Mouse (Mus musculus): ENCODE data around the gene Gm49336. TPM values are rescaled to one million over a fixed set of nuclear protein-coding genes. Genes with fewer than 3 reads are reported as not detected.

Gene Gm49336
- polyA plus RNA-seq, 1 experiment from 2014 or later, result 71.0 TPM

- Histone ChIP-seq H3K27me3 (ENCODE audit: control insufficient read depth, insufficient read depth, low read length) (no peaks in the 10 kb centered on the region), H3K36me3 (replicated peaks; ENCODE audit: control insufficient read depth, insufficient read depth) (no peaks in the 10 kb centered on the region), H3K27ac (no peak overlapping the region), H3K9me3 (ENCODE audit: control insufficient read depth, low read length) (no peaks in the 10 kb centered on the region), H3K4me1 (replicated peaks; ENCODE audit: control insufficient read depth, insufficient read depth, low read length) (peaks cover 24% of the 10 kb centered on the region), H3K4me2 (replicated peaks) (no peak overlapping the region), H3K9ac (no peak overlapping the region), H3K4me3 (replicated peaks; ENCODE audit: low read length) (no peak overlapping the region)
- DNase-seq (ENCODE audit: low spot score), result no peak
- no peak for ATAC-seq (ENCODE audit: low FRiP score)
- WGBS, result 88% methylated on average over 6 of the region's 6 CpGs
Observed at GRCm38 (mm10) chr14:60269333-60269732, 18.0 kb upstream of the Gm49336 start.

DNA sequence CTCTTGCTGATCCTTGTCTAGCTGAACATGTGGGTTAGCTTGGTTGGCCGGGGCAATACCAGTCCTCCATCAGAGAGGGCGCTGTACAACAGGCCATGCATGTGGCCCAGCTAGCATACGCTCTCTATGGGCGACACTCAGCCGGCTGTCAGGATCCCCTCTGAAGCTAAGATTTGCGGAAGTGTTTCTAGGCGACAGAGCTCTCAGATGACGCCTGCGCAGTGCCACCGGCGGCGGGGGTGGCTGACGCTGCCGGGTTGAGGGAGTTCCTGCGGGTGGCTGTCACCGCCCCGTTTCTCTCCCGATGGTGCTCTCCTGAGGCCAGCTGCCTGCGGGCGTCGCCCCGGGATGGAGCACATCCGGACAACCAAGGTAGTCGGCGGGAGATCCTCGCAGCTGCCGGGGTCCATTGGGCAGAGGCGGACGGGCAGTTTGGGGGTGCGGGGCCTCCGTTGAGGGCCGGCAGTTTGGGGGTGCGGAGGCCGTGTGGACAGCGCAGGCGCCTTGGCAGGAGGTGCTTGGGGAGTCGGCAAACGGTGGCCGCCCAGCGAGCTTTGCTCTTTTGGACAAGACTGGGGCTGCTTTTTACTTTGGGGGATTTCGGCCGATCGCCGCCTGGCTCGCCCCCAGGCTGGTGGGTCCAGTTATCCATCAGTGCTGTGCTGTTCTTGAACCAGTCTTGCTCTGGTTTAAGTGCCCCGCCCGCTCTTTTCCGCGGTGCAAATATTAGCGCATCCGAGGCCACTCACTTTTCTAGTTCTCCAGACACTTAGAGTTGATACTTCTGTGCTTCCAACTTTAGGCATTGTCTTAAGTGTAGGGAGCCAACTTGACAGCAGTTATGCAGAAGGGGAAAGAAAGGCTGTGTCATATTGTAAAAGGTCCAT is 13.9 kb upstream of the Gm49336 start, which contains the start of gene Mtmr6:
Gene Mtmr6 (plus strand): TSS at position 239 of the 887 bp plus-strand sequence.
- Histone ChIP-seq H3K4me3 (replicated peaks; ENCODE audit: low read length) (peak within 1 kb of the TSS; percentile 70), H3K9me3 (ENCODE audit: control insufficient read depth, low read length) (no peaks in the 10 kb centered on the region), H3K36me3 (replicated peaks; ENCODE audit: control insufficient read depth, insufficient read depth) (no peaks in the 10 kb centered on the region), H3K27me3 (ENCODE audit: control insufficient read depth, insufficient read depth, low read length) (no peaks in the 10 kb centered on the region), H3K9ac (peak within 1 kb of the TSS; percentile 81), H3K4me1 (replicated peaks; ENCODE audit: control insufficient read depth, insufficient read depth, low read length) (peaks cover 24% of the 10 kb centered on the region), H3K27ac (peak within 1 kb of the TSS; percentile 78), H3K4me2 (replicated peaks) (peak within 1 kb of the TSS; percentile 76)
- ATAC-seq (ENCODE audit: low FRiP score), result peak; percentile 99
- under 1% methylated on average over 50 of the region's 51 CpGs for WGBS
- DNase-seq (ENCODE audit: low spot score), result peak; percentile 99

DNA sequence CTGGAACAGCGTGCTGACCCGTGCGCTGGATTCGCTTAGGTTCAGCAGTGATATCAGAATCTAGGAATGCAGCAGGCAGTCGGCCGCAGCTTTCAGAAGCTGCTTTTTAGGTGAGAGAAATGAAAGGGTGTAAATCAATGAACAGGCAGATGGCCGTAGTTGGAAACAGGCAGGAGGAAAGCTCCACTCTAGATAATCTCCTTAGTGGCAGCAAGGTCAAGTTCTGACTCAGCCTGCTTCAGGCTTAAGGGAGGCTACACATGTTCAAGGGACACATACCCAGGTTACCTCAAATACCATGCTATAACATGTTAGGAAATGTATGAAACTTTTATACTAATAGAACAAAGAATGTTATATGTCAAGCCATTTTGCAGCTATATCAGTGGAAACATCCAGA is 11.0 kb upstream of the Gm49336 start:
- Histone ChIP-seq H3K9me3 (ENCODE audit: control insufficient read depth, low read length) (no peaks in the 10 kb centered on the region), H3K27ac (no peak overlapping the region), H3K27me3 (ENCODE audit: control insufficient read depth, insufficient read depth, low read length) (no peaks in the 10 kb centered on the region), H3K4me1 (replicated peaks; ENCODE audit: control insufficient read depth, insufficient read depth, low read length) (peaks cover 14% of the 10 kb centered on the region), H3K36me3 (replicated peaks; ENCODE audit: control insufficient read depth, insufficient read depth) (no peaks in the 10 kb centered on the region), H3K4me3 (replicated peaks; ENCODE audit: low read length) (no peak overlapping the region), H3K9ac (no peak overlapping the region), H3K4me2 (replicated peaks) (no peak overlapping the region)
- ATAC-seq (ENCODE audit: low FRiP score) (no peak), DNase-seq (ENCODE audit: low spot score) (no peak)
- 85% methylated on average over 7 of the region's 7 CpGs for WGBS

DNA sequence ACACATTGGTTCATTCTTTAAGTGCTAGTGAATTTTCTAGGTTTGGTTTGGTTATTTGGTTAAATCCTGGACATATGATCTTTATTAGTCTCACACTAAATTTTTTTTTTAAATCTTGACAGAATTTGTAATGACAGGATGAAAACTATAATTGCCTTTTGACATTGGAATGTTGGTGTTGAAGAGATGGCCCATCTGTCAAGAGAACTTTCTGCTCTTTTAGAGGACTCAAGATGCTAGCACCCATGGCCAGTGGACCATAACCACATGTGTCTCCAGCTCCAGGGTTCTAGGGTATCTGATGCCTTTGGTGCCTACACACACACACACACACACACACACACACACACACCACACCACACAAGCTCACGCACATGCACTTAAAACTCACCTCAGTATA is 6.5 kb upstream of the Gm49336 start:
- ATAC-seq (ENCODE audit: low FRiP score), result no peak
- Histone ChIP-seq H3K27me3 (ENCODE audit: control insufficient read depth, insufficient read depth, low read length) (no peaks in the 10 kb centered on the region), H3K9ac (no peak overlapping the region), H3K4me1 (replicated peaks; ENCODE audit: control insufficient read depth, insufficient read depth, low read length) (no peaks in the 10 kb centered on the region), H3K4me2 (replicated peaks) (no peak overlapping the region), H3K9me3 (ENCODE audit: control insufficient read depth, low read length) (no peaks in the 10 kb centered on the region), H3K36me3 (replicated peaks; ENCODE audit: control insufficient read depth, insufficient read depth) (no peaks in the 10 kb centered on the region), H3K4me3 (replicated peaks; ENCODE audit: low read length) (no peak overlapping the region), H3K27ac (no peak overlapping the region)
- DNase-seq (ENCODE audit: low spot score), result no peak
- WGBS, result 81% methylated on average over 1 of the region's 1 CpGs

DNA sequence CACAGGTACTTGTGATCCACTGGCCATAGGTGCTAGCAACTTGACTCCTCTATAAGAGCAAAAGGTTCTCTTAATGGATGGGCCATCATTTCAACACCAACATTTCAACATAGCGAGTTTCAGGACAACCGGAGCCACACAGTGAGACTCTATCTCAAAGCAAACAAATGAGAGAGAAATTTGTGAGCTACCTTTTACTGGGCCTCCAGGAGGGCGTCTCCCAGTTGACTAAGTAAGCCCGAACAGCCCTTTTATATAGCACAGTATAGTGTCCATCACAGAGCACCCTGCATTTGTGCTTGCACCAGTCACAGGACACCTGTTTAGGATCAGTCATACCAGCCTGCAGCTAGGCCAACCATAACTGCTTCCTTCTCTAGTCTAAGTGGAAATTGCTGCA is 5.8 kb upstream of the Gm49336 start:
- ATAC-seq (ENCODE audit: low FRiP score), result no peak
- no peak overlapping the region for H3K4me3 ChIP-seq (replicated peaks; ENCODE audit: low read length)
- H3K4me2 ChIP-seq (replicated peaks), result no peak overlapping the region
- H3K27ac ChIP-seq, result no peak overlapping the region
- no peaks in the 10 kb centered on the region for H3K27me3 ChIP-seq (ENCODE audit: control insufficient read depth, insufficient read depth, low read length)
- 84% methylated on average over 4 of the region's 4 CpGs for WGBS
- H3K9me3 ChIP-seq (ENCODE audit: control insufficient read depth, low read length), result no peaks in the 10 kb centered on the region
- H3K9ac ChIP-seq, result no peak overlapping the region
- H3K4me1 ChIP-seq (replicated peaks; ENCODE audit: control insufficient read depth, insufficient read depth, low read length), result peaks cover 6% of the 10 kb centered on the region
- no peak for DNase-seq (ENCODE audit: low spot score)
- H3K36me3 ChIP-seq (replicated peaks; ENCODE audit: control insufficient read depth, insufficient read depth), result no peaks in the 10 kb centered on the region

DNA sequence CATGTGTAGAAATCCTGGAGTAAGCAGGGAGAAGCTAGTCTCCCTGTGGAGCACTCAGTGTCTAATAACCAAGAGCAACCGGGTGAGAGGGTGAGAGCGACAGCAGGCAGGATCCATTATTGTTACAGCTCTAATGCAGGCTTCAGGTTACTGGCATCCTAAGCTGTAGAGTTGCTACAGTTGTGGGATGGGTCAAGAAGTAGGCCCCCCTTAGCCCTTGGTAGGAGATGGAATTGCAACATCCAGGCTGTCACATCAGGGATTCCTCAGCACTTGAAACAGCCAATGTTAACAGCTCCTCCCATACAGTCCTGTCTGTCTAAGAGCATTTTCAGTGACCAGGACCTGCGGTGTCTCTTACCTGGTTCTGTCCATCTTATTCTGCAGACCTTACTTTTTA is 5.0 kb upstream of the Gm49336 start:
- no peak for DNase-seq (ENCODE audit: low spot score)
- Histone ChIP-seq H3K4me2 (replicated peaks) (no peak overlapping the region), H3K27ac (no peak overlapping the region), H3K36me3 (replicated peaks; ENCODE audit: control insufficient read depth, insufficient read depth) (no peaks in the 10 kb centered on the region), H3K27me3 (ENCODE audit: control insufficient read depth, insufficient read depth, low read length) (no peaks in the 10 kb centered on the region), H3K9ac (no peak overlapping the region), H3K4me3 (replicated peaks; ENCODE audit: low read length) (no peak overlapping the region), H3K4me1 (replicated peaks; ENCODE audit: control insufficient read depth, insufficient read depth, low read length) (peaks cover 6% of the 10 kb centered on the region), H3K9me3 (ENCODE audit: control insufficient read depth, low read length) (no peaks in the 10 kb centered on the region)
- ATAC-seq (ENCODE audit: low FRiP score), result no peak
- whole genome bisulfite sequencing, result 39% methylated on average over 3 of the region's 3 CpGs

GRCm38 (mm10) chr14:60254774-60255173 is 3.5 kb upstream of the Gm49336 start:
- ATAC-seq (ENCODE audit: low FRiP score) (no peak), DNase-seq (ENCODE audit: low spot score) (no peak)
- H3K4me1 ChIP-seq (replicated peaks; ENCODE audit: control insufficient read depth, insufficient read depth, low read length), result peaks cover 13% of the 10 kb centered on the region
- no peaks in the 10 kb centered on the region for H3K27me3 ChIP-seq (ENCODE audit: control insufficient read depth, insufficient read depth, low read length)
- no peak overlapping the region for H3K4me3 ChIP-seq (replicated peaks; ENCODE audit: low read length)
- H3K27ac ChIP-seq, result no peak overlapping the region
- H3K36me3 ChIP-seq (replicated peaks; ENCODE audit: control insufficient read depth, insufficient read depth), result no peaks in the 10 kb centered on the region
- no peak overlapping the region for H3K4me2 ChIP-seq (replicated peaks)
- no peak overlapping the region for H3K9ac ChIP-seq
- no peaks in the 10 kb centered on the region for H3K9me3 ChIP-seq (ENCODE audit: control insufficient read depth, low read length)

DNA sequence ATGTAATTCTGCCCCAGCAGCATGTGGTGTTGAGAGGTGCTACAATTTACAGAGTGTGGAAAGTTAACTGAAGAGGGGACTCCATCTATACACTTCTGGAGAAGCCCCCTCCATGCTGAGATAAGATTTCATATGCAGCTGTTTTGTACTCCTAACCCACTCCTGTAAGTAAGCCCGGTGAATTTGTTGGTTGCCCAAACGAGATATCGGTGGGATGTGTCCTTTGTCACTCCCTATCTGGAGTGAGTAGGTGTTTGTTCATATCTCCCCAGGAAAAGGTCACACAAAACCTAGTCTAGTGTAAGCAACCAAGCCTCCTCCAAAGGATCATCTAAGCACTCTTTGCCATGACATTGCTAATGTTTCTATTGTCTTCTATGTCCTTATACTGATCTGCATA is 2.2 kb upstream of the Gm49336 start:
- H3K4me2 ChIP-seq (replicated peaks), result no peak overlapping the region
- no peak overlapping the region for H3K4me3 ChIP-seq (replicated peaks; ENCODE audit: low read length)
- ATAC-seq (ENCODE audit: low FRiP score) (no peak), DNase-seq (ENCODE audit: low spot score) (no peak)
- no peaks in the 10 kb centered on the region for H3K36me3 ChIP-seq (replicated peaks; ENCODE audit: control insufficient read depth, insufficient read depth)
- 90% methylated on average over 3 of the region's 3 CpGs for WGBS
- H3K9ac ChIP-seq, result no peak overlapping the region
- H3K4me1 ChIP-seq (replicated peaks; ENCODE audit: control insufficient read depth, insufficient read depth, low read length), result peaks cover 22% of the 10 kb centered on the region
- H3K27me3 ChIP-seq (ENCODE audit: control insufficient read depth, insufficient read depth, low read length), result no peaks in the 10 kb centered on the region
- H3K27ac ChIP-seq, result no peak overlapping the region
- no peaks in the 10 kb centered on the region for H3K9me3 ChIP-seq (ENCODE audit: control insufficient read depth, low read length)

DNA sequence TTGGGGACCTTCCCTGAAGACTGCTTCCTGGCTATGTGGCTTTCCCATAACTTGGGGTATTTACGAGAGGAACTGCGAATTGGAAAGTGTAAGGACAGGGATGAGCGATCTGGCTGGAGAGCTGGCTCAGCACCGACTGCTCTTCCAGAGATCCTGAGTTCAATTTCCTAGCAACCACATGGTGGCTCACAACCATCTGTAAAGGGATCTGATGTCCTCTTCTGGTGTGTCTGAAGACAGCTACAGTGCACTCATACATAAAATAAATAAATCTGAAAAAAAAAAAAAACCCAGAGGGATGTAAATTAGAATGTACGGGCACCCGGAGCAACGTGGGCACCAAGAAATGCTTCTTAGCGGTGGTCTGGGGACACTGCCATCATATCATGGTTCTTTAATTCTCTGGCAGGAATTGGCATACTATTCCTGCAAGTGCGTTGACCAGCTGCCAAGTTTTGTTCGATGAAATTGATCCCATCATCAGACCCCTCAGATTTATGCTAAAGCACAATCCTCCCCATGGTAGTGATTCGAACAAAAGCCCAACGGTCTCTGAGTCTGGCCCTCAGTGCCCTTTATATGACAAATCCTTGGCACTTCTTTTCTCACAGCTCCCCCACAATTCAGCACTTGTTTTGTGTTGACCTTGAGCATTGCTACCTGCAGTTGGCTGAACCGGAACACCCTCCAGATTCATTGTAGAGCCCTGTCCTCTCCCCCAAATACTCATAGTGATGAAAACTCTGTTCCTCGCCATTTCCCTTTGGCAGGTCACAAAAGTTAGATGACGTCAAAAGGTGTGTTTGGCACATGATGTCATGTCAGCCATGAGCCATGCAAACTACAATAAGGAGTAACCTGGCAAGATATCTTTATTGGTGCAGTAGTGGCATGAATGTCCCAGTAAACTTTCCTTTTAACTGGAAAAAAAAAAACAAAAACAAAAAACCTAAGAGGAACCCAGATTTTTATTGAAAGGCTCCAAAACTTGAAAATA is 995 bp upstream of the Gm49336 start:
- H3K9ac ChIP-seq, result peak overlapping the region; percentile 99
- H3K9me3 ChIP-seq (ENCODE audit: control insufficient read depth, low read length), result no peaks in the 10 kb centered on the region
- H3K27me3 ChIP-seq (ENCODE audit: control insufficient read depth, insufficient read depth, low read length), result no peaks in the 10 kb centered on the region
- H3K4me1 ChIP-seq (replicated peaks; ENCODE audit: control insufficient read depth, insufficient read depth, low read length), result peaks cover 22% of the 10 kb centered on the region
- H3K4me2 ChIP-seq (replicated peaks), result peak overlapping the region; percentile 93
- H3K27ac ChIP-seq, result peak overlapping the region; percentile 92
- H3K4me3 ChIP-seq (replicated peaks; ENCODE audit: low read length), result peak overlapping the region; percentile 100
- H3K36me3 ChIP-seq (replicated peaks; ENCODE audit: control insufficient read depth, insufficient read depth), result no peaks in the 10 kb centered on the region
- peak; percentile 27 for DNase-seq (ENCODE audit: low spot score)
- 18% methylated on average over 15 of the region's 15 CpGs for WGBS
- peak; percentile 22; the same call in 1 of the 2 replicates for ATAC-seq (ENCODE audit: low FRiP score)

All from hindbrain, embryonic 14.5 days (tissue).